Mouse (Mus musculus) cerebellum, adult 18-20 months (tissue): ENCODE data around the gene a.
"Not testable (repeated sequence)": the region's sequence is repeated elsewhere in the genome, so short reads cannot be mapped to it uniquely, and the experiment has no call there.

Experiments used
- DNase-seq, 2 experiments: peaks; one replicate each; pipeline ENCODE4 v3.0.0; 2021

Gene a

GRCm38 (mm10) chr2:154848086-154848485 lies 56.9 kb downstream of the a start:
- DNase-seq = peak in 1 of 2 experiments; percentile 35

- DNase-seq = peak; percentile 76 to 79
These were observed 64.2 kb downstream of the a start for GRCm38 (mm10) chr2:154855383-154855782.

DNA sequence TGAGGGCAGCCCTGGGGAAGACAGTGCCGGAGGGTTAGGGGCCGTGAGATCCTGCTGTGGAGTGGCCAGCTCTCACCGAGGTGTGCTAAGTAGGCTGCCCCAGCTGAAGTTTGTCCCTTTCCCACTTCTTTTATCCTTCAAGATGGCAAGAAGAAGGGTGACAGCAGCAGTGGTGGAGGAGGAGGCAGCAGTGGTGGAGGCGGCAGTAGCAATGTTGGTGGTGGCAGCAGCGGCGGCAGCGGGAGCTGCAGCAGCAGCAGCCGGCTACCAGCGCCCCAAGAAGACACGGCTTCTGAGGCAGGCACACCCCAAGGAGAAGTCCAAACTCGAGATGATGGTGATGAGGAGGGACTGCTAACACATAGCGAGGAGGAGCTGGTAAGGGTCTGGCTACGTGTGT lies 72.5 kb downstream of the a start:
- no peak for DNase-seq

DNA sequence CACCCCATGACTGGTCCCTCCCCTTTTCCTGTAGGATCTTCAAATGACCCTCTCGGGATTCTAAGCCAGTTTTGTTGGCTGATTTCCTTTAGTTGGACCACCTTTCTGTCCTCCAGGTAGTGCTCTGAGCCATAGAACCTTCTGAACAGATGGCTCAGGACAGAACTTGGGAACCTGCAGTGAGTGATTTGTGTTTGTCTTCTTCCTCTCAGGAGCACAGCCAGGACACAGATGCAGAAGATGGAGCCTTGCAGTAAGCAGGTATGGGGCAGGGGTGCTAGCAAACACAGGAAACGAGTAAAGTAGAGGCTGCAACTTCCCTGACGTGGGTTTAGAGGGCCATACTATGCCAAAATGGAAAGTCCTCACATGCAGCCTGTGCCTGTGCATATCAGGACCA lies 74.5 kb downstream of the a start:
- peak; percentile 47 to 59 for DNase-seq

DNA sequence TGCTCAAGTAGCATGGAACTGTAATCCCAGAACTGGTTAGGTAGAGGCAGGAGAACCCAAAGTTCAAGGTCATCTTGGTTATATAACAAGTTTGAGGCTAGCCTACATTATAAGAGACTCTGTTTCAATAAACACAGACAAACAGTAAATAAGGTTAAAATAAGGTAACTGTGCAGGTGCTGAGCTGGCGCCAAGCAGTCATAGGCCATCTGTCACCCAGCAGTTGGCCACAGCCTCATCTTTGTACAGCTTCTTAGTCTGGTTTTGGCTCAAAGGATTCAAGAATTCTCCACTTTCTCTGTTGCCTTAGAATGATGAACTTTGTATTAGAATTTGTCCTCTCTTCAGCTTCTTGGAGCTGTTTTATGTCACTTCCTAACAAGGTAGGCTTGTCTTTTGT lies 76.9 kb downstream of the a start:
- peak; percentile 82 to 84 for DNase-seq

DNA sequence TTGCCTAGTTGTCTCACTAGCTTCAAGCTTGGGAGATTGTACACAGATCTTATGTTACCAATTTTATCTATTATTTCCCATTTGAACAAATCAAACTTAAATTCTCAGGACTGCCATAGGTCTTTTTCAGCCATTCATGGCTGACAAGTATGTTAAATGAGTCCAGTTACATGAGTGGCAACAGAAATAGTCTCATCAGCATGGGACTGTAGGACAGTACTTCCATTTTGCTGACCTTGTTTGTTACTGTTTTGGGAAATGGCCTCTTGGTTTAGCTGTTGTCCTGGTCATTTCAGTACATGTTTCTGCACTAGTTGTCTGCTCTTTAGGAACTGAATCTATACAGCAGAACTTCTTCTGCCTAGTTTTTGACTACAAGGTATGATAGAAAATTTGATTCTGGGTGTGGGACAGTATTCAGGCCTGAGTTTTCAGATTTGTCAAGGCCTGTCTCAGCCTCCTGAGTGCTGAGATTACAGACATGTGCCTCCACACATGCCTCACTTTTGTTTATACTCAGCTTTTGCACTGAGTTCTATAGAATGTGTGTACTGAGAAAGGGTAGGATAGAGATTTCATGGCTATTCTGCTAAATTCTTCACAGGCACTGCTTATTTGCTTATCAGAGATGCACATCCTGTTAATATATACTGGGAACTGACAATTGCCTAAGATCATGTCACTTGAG lies 78.9 kb downstream of the a start:
- DNase-seq = no peak

- peak in 1 of 2 experiments; percentile 28 for DNase-seq
These were observed 85.4 kb downstream of the a start for GRCm38 (mm10) chr2:154876621-154877020.

- no peak for DNase-seq
These were observed 100.4 kb downstream of the a start for GRCm38 (mm10) chr2:154891585-154891984.

DNA sequence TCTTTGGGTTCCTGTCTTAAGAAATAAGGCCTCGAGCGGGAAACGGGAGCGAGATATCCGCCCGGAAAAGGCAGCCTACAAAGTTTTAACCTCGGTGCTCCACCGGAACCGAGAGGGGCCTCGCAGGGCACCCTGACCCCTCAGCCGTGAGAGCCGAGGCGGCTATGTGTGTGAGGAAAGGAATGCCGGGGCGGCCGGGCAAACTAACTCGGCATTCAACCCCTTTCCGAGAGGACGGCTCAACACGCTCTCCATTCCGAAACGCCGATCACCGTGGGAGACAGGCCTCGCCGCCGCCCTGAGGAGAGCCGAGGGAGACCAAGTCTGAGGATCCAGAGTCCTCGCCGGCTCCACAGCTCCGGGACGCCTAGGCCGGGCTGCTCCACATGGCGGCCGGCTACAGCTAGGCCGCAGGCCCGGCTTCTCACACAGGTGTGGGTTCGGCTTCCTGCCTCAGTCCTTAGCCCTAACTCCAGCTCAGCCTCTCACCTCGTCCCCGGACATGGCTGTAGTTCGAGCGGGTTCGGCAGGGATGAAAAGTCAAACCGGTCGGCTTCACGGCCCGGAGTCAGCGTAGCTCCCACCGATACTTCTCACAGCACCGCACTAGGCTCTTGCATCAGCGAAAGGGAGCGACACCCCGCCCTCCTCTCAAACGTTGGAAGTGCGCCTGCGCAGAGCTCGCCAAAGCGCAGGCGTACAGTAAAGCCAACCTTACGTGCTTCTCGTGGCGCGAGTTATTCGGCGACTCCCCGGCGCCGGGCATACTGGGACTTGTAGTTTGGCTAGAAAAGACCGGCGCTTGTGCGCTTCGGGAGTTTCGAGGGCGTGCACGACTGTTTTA lies 101.2 kb downstream of the a start, which contains the start of gene Eif2s2:
Eif2s2 (minus strand) TSS at position 735 of the 844 bp plus-strand sequence.
- DNase-seq = peak; percentile 97

DNA sequence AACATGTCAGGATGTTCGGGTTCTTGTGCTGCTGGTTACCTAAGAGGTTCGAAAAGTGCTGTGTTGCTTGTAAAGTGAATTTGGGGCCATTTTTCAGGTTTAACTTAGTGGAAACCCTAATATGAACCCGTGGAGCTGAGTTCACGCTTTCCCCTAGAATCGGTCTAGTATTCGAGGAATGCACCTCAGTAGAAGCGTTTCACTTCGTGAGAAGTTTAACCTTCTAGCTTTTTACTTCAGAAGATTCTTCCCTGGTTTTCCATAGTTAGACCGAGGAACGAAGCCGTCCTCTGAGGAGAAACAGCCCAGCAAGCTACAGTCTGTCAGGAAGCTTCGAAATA lies 101.8 kb downstream of the a start:
- DNase-seq = no peak

GRCm38 (mm10) chr2:154893548-154893947 lies 102.3 kb downstream of the a start:
- DNase-seq = no peak

GRCm38 (mm10) chr2:154899004-154899403 lies 107.8 kb downstream of the a start:
- DNase-seq = not testable (repeated sequence)

DNA sequence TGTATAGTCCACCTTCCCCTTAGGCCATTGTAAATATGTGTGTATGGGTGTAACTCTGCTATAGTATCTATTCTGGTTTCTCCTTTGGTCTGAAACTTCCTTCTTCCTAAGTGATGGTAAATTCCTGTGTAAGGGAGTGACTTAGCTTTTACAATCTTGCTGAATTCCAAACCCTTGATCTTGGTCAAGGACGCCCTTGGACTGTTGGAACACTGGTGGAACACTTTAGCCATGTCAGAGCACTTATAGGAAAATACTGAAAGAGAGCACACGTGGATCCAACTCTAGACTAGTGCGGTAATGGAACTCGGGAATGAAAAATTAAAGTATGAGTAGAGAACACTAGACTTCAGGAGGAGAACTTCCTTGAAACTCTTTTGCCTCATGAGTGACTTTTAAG lies 108.2 kb downstream of the a start:
- DNase-seq = not testable (repeated sequence)

DNA sequence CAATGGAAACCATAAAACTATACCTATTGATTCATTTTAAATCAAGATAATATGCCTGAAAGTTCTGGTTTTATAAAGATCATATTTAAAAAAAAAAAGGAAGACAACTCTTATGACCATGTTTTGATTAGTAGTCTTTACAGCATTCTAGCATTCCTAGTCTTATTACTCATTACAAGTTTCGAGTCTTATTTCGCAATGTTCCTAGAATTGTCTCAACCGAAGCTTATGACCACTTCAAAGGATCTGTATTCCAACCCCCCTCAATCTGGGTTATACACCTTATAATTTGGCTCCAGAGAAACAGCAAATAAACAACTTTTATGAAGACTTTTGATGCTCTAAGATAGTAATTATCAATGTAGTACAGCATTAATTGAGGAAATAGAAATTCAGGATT lies 110.9 kb downstream of the a start:
- DNase-seq = no peak

- DNase-seq = no peak
These were observed 114.6 kb downstream of the a start for GRCm38 (mm10) chr2:154905796-154906195.

- not testable (repeated sequence) for DNase-seq
These were observed 117.0 kb downstream of the a start for GRCm38 (mm10) chr2:154908223-154908622.

DNA sequence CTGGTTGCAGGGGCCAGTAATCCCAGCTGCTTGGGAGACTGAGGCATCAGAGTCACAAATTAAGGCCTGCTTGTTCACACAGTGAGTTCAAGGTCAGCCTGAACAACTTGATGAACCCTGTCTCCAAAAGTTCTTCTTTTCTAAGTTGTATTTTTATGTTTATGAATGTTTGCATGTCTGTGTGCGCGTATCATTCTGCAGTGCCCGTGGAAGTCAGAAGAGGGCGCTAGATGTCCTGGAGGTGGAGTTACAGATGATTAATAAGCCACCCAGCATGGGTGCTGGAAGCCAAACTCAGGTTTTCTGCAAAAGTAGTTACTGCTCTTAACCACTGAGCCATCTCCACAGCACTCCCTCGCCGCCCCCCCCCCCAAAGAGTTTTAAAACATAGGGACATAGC lies 118.6 kb downstream of the a start:
- DNase-seq = no peak

DNA sequence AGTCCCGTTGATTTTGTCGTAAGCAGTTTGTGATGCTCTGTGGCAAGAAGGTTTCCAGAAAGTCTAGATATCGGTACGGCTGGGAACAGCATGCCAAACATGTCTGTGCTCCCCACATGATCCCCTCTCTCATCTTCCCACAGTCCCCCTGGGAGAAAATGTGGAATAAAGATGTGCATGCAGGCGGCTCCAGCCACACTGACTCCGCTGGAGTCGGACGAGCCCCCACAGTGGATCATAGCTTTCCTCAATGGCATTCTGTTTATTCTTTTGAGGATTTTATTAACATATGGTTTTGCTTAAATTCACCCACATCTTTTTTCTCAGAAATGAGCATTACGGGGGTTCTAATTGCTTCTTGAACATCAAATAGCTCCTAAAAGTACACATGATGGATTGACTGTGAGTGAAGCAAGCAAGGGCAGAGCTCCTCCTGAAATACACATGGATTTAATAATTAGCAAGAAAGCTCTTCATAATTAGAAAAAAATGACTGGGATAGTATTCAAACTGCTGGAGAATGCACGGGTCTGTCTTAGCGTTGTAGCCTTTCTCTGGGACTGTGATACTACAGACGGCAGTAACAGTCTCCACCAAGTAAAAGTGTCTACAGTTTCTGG lies 124.8 kb downstream of the a start:
- no peak for DNase-seq

GRCm38 (mm10) chr2:154916547-154916946 lies 125.3 kb downstream of the a start:
- DNase-seq = peak in 1 of 2 experiments; percentile 12

DNA sequence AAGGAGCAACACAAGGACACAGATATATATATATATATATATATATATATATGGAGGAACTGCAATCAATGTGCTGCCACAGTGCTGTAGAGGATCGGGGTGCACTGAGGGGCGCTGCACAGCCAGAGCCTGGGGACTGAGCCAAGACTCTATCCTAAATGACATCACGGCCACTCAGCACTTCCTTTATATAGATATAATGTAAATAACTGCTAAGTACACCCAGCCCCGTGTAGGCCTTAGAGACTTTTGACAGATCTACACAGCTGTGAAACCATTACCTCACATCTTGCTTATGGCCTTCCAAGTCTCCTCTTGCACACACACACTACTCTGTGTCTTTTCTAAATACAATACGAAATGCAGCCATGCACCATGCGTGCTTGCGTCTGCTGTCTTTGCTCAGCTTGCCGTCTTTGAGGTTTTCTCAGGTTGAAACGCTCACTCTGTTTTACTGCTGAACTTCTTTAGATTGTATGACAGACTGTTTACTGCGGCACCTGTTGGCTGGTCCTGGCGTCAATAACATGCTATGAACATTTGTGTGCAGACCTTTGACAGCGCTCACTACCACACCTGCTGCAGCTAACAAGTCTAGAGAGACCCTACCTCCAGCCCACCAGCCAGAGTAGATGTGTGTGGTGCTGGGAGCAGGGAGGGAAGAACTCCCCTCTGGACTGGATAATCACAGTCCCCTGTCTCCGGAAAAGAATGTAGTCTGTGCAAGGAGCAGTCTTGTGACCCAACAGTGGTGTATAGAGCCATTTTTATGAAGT lies 126.9 kb downstream of the a start:
- DNase-seq = no peak

- no peak for DNase-seq
These were observed 129.7 kb downstream of the a start for GRCm38 (mm10) chr2:154920896-154921295.

DNA sequence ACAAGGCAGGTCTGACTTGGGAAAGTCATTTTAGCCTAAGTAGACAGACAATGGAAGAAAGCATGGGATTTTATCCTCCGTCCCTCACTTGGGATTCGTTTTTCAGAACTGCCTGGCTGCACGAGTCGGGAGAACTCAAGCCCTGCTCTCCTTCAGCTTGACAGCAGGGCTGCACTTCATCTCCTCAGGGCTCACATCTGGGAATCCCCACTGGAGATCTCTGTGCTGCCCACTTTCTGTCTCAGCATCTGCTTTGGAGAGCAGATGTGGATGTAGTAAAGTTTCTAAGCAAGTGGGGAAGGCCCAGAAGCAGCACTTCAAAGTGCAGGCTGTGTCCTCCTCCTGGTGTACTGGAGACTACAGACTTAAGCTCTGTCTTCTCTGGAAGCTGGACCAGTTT lies 130.9 kb downstream of the a start:
- not testable (repeated sequence) for DNase-seq

DNA sequence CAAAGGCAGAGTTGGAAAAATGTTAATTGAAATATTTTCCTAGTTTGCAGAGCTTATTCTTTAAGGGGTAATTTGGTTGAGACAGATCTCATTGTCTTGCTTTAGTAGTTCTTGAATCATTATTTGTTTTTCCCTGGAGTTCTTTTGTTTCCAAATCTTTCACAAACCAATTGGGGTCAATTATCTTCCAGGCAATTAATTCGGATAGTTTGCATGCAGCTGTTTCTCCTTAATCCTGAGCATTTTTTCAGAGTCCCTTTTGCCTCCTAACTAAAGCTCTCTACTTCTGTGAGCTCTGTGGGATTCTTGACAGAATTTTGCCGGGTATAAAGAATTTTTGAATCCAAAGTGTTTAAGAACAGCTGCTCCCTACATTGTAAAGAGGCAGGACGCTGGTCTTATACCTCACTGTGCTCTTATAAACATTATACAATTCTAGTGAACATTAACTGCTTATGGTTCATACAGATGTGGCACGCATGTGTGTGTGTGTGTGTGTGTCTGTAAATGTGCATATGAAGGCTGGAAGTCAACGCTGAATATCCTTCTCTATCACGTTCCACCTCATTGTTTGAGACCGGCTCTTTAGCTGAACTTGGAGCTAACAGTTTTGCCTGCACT lies 134.3 kb downstream of the a start:
- no peak for DNase-seq
